Mouse (Mus musculus): Measurements from ENCODE around the gene Gm10964.

Gm10964 gene

DNA sequence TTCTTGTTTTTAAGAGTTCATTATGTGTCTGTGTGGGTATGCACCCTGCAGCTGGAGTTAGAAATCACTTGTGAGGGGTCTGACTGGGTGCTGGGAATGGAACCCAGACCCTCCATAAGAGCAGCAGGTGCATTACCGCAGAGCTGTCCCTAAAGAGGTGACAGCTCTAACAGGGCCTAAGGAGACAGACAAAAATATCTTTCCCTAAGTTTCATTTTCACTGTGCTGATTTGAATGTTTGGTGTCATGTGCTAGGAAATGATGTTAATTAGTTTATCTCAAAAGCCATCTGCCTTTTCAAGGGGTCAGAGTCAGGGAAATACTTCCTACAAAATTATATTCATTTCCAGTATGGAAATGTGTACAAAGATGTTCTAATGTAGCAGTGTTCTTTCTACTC is at the start of gene Gm10964:
Gene Gm10964 (plus strand): TSS at position 38 of the 400 bp plus-strand sequence.
- no peak for DNase-seq (ENCODE audit: low spot score)

DNA sequence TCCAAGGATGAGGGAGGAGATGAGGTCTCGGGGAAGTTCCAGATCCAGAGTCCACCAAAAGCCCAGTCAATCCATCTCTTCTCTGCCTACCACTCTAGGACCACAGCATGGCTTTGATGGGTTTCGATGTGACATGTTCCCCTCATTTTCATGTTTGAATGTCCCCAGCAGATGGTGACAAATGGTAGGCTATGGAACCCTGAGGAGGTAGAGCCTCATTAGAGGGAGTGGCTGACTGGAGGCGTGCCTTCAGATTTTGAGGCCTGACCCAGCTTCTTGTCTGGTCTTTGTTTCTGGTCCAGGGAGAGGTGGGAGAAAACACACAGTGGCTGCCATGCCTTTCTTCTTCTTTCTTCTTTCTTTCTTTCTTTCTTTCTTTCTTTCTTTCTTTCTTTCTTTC is 48.7 kb upstream of the Gm10964 start:
- no peak for DNase-seq (ENCODE audit: low spot score)

DNA sequence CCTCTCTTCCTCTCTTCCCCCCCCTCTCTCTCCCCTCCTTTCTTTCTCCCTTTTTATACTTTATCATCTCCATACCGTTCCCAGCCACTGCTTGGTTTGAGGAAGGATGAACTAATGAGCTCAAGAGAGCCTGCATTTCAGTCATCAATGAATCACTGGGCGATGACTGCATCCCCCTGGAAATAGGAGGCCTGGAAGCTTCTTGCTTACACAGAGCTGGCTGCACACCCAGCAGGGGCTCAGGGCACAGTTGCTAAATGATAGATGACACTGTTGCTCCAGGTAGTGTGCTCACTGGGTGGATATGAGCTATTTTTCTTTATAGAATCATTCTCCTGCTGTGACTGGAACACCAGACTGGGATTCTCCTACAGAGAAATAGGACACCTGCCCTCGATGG is 43.6 kb upstream of the Gm10964 start:
- no peak for DNase-seq (ENCODE audit: low spot score)

DNA sequence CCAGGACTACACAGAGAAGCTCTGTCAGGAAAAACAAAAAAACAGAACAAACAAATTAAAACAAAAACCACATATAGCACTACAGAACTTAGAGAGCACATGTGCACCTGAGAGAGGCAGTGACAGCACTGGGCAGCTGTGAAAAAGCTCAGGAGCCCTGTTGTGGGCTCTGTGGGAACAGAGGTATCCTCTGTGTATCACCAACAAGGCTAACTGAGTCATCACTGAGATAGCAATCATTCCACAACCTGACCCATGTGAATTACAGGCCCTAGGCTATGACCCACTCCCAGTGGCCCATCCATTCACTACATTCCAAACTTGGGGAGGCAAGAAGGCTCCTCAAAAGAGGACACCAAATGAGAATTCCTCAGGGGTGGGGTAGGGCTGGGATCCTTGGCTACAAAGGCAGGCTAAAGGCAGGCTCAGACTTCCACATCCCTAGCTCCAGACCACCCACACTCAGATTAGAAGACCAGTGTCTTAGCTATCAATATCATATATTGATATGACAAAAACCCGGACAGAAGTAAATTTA is 42.7 kb upstream of the Gm10964 start:
- no peak for DNase-seq (ENCODE audit: low spot score)

DNA sequence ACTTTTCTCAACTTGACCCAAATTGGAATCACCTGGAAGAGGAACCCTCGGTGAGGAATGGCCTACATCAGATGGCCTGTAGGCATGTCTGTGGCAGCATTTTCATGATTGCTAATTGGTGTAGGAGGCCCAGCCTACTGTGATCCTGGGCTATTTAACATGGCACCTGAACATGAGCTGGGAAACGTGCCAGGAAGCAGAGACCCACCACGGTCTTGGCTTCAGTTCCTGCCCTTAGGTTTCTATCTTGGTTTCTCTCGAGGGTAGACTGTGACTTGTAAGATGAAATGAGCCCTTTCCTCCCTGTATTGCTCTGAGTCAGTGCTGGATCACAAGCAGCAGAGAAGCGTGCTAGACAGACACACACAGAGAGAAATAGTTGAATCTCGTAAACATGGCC is 34.5 kb upstream of the Gm10964 start:
- DNase-seq (ENCODE audit: low spot score): no peak

DNA sequence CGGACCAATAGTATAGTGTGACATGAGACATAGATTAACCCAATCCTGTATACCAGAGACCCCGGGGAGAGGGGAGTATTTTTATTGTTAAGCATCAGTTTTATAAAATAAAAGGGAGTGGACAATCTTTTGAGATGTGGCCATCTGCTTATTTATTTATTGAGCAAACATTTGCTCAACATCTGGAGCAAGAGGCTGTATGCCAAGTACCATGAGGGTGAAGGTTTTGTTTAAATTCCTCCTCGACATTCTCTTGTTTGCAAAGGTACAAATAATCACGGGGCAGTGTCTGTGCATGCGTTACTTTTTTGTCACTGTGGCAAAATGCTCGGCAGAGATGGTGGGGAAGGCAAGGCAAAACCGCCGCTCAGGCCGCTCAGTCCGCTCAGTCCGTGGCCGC is 33.7 kb upstream of the Gm10964 start:
- DNase-seq (ENCODE audit: low spot score): no peak

DNA sequence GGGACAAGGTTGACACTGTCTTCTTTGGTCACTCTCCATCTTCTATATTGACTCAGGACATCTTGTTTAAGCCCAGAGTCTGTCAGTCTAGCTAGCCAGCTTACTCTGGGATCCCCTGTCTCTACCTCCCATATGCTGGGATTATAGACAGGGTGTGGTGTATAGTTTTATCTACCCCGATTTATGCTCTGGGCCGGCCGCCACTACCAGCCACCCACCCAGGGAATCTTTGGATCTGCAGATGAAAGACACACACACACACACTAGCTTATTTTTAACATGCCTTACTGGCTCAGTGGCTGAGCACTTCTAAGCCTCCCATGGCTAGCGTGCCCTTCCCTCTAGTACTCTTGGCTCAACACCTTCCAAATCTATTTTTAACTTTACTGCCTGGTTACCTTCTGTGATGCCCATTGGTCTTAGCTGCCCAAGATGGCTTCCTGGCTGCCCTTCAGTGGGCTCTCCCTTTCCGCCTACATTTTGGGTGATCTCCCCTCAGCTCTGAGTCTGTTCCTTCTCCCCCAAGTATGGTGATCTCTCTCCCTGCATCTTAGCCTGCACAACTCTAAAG is 29.6 kb upstream of the Gm10964 start:
- no peak for DNase-seq (ENCODE audit: low spot score)

DNA sequence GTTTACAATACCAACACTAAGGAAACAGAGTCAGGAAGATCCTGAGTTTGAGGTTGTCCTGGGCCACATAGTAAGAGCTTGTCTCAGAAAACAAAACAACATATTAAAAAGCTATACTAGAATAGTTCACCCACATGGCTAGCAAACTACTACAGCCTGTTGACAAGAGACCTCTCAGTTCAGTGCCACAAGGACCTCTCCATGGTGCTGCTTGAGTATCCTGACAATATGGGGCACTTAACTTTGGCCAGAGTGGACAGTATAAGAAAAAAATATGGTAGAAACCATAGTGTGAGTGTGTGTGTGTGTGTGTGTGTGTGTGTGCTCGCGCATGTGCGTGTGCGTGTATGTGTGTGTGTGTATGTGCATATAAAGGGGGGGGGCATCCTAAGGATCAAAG is 27.0 kb upstream of the Gm10964 start:
- peak; percentile 55 for DNase-seq (ENCODE audit: low spot score)

DNA sequence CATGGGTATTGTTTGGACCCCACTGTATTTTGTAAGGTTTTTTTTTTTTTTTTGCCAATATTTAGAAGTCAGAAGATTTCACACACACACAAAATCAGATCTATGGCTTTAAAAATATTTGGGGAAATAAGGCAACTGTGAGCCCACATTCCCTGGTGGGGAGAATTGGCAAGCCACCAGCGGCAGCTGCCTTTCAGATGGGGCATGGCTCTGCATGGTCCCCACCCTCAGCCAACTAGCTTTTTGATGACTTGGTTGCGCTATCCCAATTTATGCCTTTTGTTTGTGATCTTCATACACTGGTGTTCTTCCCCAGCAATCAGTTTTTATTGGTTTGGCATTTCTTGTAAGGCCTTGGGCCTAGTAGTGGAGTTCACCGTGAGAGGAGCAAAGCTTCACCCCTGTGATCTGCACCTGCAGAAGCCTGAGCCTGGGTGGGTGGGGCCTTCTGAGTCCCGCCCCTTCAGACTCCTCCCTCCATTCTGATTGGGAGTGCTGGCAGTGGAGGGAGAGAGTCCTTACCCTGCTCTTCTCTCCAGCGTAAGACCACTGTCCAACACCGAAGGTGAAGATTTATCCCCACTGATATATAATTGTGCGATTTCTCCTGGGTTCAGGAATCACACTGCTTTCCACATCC is 24.8 kb upstream of the Gm10964 start:
- DNase-seq (ENCODE audit: low spot score): no peak

DNA sequence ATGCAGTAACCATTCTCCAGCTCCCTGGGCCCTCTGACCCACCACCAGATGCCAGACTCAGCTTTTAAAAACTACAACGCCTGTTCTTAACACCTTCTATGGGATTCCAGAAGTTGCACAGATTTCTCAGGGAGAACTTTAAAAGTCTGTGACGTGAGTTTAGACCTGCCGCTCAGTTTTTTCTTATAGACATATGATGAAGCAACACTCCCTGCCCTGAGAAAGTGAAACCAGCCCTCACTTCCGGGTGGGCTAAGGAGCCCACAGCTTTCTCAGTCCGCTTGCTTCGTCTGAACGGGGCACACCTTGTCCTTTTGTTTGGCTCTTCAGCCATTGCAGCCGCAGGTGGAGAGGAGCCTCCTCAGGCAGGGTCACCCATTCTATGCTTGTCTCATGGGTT is 24.2 kb upstream of the Gm10964 start:
- no peak for DNase-seq (ENCODE audit: low spot score)

DNA sequence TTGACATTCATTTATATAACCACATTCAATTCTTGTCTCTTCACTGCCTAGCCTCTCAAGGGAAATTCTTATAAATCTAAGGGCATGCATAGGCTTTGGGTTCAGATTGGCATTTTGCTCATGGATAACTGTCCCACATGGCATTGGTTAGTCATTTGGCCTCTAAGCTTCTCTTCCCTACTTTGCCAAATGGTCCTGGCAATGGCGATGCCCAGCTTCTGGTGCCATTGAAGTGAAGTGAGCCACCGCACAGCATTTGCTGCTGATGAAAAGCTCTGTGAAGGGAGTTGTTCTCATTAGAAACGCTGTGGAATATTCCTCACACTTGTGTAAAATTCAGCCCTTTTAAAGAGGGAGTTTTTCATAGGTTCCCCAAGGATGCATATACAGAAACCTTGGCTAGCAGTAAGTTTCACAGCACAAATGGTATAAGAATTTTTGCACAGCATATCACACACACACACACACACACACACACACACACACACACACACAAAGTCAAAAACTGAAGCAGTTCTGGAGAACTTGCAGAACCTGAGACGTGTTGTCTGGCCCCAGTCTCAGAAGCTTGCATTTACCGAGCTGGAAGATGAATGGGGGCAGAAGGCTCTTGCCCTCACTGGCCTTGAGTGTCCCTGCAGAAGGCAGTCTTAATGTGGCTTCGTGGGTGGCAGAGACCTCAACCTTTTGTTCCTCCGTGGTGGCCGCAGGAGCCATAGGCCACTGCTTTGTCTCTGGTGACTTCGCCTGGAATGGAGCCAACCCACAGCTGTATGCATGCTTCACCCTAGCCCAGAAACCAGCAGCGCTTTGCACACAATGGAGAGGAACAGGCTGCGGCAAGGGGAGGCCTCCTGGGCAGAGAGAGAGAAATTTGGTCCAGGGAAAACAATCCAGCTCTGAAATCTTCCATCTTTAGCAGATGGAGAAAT is 23.1 kb upstream of the Gm10964 start:
- peak; percentile 76 for DNase-seq (ENCODE audit: low spot score)

DNA sequence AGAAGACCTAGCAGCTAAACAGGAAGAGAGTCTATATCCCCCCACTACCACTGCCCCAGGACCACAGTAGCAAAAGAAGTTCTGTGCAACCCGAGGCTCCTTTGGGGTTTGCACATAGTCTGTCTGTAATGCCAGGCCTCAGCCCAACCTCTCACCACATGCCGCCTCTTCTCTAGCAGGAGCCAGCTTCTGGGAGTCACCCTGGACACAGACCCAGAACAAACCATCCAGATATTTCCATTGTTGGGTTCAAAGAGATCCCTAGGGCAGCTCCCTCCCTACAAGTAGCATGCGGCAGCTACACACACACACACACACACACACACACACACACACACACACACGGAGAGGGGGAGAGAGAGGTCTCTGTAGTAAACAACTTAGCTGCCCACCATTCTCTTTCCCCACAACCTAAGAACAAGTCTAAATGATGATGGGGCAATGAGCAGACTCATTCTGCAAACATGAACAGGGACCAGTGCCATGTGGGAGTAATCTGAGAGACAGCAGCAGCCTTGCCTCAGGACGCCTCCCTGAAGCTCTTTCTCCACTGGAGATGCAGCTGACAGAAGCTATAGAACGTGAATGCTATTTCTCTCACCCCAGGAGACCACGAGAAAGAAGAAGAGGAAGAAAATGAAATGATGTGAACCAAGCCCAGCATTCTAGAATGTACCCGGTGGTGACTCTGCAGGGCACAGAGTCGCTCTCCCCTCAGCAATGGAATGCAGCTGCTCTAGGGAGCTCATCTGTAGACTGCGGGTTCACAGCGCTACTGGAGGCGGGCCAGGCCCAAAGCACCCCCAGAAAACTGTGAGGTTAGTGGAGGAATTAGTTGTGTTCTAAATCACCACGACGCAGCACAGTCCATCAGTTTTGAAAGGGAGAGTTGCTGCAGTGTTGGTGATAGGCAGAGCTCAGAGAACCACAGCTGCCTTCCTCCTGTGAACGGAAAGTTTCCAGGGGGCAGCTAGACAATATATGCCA is 22.1 kb upstream of the Gm10964 start:
- DNase-seq (ENCODE audit: low spot score): no peak

DNA sequence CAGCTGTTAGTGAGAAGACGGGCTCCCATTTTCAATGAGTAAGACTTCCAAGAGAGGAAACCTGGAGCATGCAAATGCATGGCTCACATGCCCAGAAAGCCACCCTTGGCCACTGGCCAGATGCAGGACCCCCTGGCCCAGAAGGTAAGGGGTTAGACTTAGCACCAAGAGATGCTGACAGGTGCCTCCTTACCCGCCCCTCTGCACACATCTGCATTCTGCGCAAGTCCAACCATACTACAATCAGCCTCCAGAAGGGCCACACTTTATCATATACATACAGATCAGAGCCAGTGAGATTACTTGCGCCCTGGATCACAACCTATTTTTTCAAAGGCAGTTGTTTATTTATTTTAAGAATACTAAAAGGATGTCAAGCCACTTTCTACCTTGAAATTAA is 20.4 kb upstream of the Gm10964 start:
- no peak for DNase-seq (ENCODE audit: low spot score)

DNA sequence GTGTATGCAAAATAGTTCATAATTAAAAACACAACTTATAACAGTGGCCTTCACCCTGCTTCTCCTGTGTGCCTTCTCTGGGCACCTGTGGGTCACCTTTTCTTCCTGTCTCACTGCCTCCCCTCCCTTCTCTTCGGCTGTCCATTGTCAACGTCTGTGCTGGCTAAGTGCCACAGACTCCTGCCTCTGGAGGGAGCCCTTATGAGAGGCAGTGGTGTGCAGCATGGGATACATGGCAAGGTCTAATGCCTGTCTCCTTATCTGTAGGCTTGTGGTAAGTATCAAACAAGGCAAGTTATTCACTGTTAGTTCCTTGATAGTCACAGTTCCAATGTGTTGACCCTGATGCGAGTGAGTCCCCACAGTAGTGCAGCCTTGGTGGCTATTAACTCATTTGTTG is 15.0 kb upstream of the Gm10964 start:
- no peak for DNase-seq (ENCODE audit: low spot score)

DNA sequence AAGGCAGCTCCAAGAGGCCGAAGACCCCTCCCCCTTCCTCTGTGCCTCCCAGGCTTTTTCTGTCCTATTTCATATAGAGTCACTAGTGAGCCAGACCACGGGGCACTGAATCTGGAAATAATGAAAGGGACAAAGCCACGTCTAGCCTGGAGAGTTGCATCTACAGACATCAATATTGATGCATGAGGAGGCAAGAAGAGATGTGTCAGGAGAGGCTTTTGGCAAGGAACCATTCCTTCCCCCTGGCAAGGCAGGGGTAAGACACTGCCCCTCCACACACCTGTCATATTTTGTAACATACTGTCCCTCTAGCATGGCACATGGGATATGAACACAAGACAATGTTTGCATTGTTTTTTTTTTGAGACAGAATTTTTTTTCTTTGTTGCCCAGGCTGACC is 12.5 kb upstream of the Gm10964 start:
- DNase-seq (ENCODE audit: low spot score): no peak

DNA sequence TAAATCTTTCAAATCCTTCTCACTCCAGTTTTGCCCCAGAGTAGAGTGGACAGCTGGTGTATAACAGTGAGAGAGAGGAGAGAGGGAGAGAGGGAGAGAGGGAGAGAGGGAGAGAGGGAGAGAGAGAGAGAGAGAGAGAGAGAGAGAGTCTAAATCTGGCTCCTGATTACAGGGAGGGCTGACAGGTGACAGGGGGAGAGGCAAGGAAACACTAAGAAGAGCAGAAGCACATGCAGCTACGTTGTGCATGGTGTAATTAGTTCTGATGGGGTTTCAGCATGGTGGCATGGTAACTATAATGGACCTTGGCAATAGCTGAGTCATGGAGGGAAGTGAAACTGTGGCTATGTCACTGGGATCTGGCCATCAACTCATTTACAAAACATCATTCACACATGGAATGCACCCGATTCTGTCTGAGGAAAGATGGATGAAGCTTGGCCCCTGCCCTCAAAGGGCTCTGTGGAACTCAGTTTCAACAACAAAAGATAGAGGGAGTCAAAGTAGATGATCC is 11.3 kb upstream of the Gm10964 start:
- DNase-seq (ENCODE audit: low spot score): no peak

DNA sequence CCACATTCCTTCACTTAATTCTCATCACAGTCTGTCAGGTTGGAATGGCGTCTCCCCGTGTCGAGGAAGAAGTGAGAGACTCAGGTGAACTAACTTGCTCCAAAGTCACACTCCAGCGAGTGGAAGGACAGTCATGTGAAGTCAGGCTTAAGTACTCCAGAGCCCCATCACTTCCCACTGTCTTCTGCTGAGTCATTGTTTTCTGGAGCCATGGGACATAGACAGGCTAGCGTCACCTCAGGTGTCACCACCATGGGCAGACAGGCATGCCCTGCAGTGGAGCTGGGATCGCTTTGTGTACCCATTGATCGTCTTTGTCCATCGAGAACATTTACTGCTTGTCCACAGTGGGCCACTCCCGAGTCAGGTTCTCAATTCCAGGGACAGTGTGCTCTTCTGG is 9.3 kb upstream of the Gm10964 start:
- DNase-seq (ENCODE audit: low spot score): no peak

DNA sequence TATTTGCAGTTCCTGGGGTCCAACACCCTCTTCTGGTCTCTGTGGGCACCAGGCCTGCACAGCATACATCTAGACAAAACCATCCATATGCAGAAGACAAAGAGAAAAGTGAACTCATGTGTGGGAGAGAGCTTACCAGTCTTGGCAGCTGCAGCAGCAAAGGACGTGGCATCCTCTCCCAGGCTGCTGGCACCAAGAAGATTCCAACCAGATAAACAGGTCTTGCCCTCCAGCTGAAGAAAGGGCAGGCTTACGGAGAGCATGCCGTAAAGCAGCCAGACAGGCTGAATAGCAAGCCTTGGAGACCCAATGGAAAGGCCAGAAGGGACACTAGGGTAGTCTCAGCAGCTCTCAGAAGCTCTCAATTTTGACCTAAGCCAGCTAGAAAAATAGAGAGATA is 7.0 kb upstream of the Gm10964 start:
- no peak for DNase-seq (ENCODE audit: low spot score)

DNA sequence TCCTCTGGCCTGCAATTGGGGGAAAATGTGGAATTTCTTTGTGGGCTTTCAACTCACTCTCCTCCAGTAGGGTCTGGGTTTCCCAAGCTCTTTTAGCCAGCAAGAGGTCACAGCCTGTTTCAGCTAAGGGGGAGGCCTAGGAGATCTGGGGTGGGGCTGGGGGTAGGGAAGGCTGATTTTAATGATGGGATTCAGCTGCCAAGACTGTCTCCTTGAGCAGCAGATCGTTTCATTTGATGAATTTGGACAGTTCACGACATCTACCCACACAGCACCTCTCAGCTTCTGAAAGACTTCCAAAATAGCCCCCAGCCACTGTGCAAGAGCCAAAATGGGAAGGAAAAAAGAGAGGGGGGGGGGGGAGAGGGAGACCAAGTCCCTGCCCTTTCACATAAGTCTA is 6.0 kb upstream of the Gm10964 start:
- DNase-seq (ENCODE audit: low spot score): no peak

DNA sequence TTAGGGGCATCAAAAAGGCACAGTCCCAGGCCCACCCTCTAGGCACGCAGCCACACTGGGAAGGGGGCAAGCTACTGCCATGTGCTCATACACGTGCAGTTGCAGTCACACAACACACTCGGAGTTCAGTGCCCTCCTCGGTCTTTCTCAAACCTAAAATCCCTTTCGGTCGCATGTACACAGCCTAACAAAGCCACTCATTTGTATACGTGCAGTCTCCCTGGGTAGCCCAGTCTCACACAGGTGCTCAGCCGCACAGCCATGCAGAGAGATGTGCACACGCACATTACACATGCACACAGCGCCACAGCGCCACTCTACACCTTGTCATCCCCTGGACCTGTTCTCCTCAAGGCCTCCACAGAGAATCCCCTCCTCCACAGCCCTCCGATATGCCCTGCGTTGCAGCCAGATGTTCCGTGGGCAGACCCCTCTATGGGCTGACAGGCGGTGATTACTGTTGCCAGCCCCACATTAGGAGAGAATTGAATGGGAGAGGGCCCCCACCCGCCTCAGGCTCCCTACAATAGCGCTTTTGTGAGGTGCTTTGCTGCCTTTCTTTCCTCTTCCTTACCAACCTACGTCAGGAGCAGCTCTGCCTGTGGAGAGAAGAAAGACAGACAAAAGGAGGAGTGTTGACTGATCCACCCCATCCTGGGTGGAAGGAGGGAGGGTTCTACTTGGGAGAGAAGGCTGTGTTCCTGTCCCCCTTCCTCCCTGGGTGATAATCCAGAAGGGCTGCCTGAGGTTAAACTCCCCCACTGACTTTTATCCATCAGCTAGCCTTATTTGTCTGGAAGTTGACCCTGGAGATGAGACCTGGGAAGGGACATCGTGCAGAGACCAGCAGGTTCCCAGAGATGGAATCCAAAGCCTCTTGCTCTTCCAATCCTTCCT is 5.1 kb upstream of the Gm10964 start:
- peak; percentile 71 for DNase-seq (ENCODE audit: low spot score)
